Mouse (Mus musculus) thymus, adult 2 months (tissue): ENCODE data around the gene Esp8. TPM values are rescaled to one million over a fixed set of nuclear protein-coding genes. Genes with fewer than 3 reads are reported as not detected.

ENCODE experiments used
- DNase-seq: peaks from one replicate; pipeline ENCODE4 v3.0.0; 2021
- H3K27ac ChIP-seq: fragments of 200-500 bp; 2 replicates; pipeline ENCODE4 v1.5.1; 2012; ENCODE audit warnings: low read length, control low read depth; ENCODE audit not compliant: control insufficient read depth, insufficient read depth
- H3K27me3 ChIP-seq: fragments of 200-500 bp; 2 replicates; pipeline ENCODE4 v1.6.1; 2012; ENCODE audit warnings: mild to moderate bottlenecking, low read length, moderate library complexity, mixed read lengths; ENCODE audit not compliant: control insufficient read depth, insufficient read depth
- H3K36me3 ChIP-seq: fragments of 200-500 bp; 2 replicates; pipeline ENCODE4 v1.6.1; 2012; ENCODE audit warnings: mild to moderate bottlenecking, low read length, moderate library complexity; ENCODE audit not compliant: control insufficient read depth, insufficient read depth
- H3K4me1 ChIP-seq: fragments of 200-500 bp; replicated peaks from 2 replicates; pipeline ENCODE4 v1.6.1; 2012; ENCODE audit warnings: low read length; ENCODE audit not compliant: control insufficient read depth, insufficient read depth
- H3K4me3 ChIP-seq: fragments of 200-500 bp; 2 replicates; pipeline ENCODE4 v1.5.1; 2012; ENCODE audit warnings: mild to moderate bottlenecking, low read length, control low read depth, moderate library complexity; ENCODE audit not compliant: control insufficient read depth, insufficient read depth
- CTCF ChIP-seq: fragments of 200-500 bp; IDR thresholded peaks from 2 replicates; pipeline ENCODE4 v1.5.1; 2012; ENCODE audit warnings: mild to moderate bottlenecking, control low read depth, low read length, moderate library complexity, borderline replicate concordance; ENCODE audit not compliant: control insufficient read depth, poor library complexity, insufficient read depth; ENCODE audit errors: extremely low read depth
- POLR2A ChIP-seq: fragments of 200-500 bp; IDR thresholded peaks from 2 replicates; pipeline ENCODE4 v1.6.1; 2012; ENCODE audit warnings: mild to moderate bottlenecking, low read length, control low read depth, moderate library complexity; ENCODE audit not compliant: control insufficient read depth, poor library complexity, insufficient read depth; ENCODE audit errors: extremely low read depth
- WGBS: fragments of 180-500 bp; shearing (Covaris S2); methylation state at CpG from one replicate; pipeline ENCODE4 v1.1.7; 2018; 5-methylcytosine and 5-hydroxymethylcytosine counted together
- polyA plus RNA-seq: library from polyadenylated mRNA; depleted of rRNA; stranded (reverse); fragments of >200 nt; gene quantifications from 2 replicates; pipeline ENCODE4 v1.2.3, GENCODE M21; 2012; rRNA removed

Esp8 gene
- polyA plus RNA-seq, 1 experiment = not detected

GRCm38 (mm10) chr17:40561207-40561606, 41.4 kb downstream of the Esp8 start, which contains the start of gene Esp6:
Esp6 (plus strand) TSS chr17:40561507.
- 94% methylated on average over 5 of the region's 5 CpGs for WGBS
- TF ChIP-seq CTCF (no peak), POLR2A (no peak)
- Histone ChIP-seq H3K27me3 (no peaks in the 10 kb centered on the region), H3K36me3 (no peaks in the 10 kb centered on the region), H3K27ac (no peak within 1 kb of the TSS), H3K4me3 (no peak within 1 kb of the TSS), H3K4me1 (no peaks in the 10 kb centered on the region)
- DNase-seq = no peak

Other genes with a start within 250 kb of the Esp8 start
- 0.11 and 0.13 TPM in 2 replicates for gene Crisp1, start 200.8 kb upstream of the Esp8 start, polyA plus RNA-seq
- not detected in 2 replicates for gene Esp6, start 41.5 kb downstream of the Esp8 start, polyA plus RNA-seq
- gene Esp4, start 78.6 kb downstream of the Esp8 start, polyA plus RNA-seq = not detected in 2 replicates
- not detected in 2 replicates for gene Esp3, start 112.1 kb downstream of the Esp8 start, polyA plus RNA-seq
- gene Esp1, start 207.1 kb downstream of the Esp8 start, polyA plus RNA-seq = not detected in 2 replicates